Mouse (Mus musculus) kidney, embryonic 14.5 days (tissue): ENCODE data around the gene Mymx. TPM values are rescaled to one million over a fixed set of nuclear protein-coding genes. Genes with fewer than 3 reads are reported as not detected.

Experiments
- ATAC-seq: fragments of 200-750 bp; cut with Nextera tagmentation; 2 replicates; pipeline ENCODE4 v1.8.0; 2017; ENCODE audit warnings: moderate number of reproducible peaks, mild to moderate bottlenecking, moderate TSS enrichment, moderate library complexity; ENCODE audit not compliant: low FRiP score, low TSS enrichment
- H3K27ac ChIP-seq: fragments of 300-500 bp; sonication (generic); 2 replicates; pipeline ENCODE4 v1.5.1; 2014; ENCODE audit warnings: low read depth, mild to moderate bottlenecking, low read length, moderate library complexity, mixed read lengths
- H3K27me3 ChIP-seq: fragments of 300-500 bp; sonication (generic); 2 replicates; pipeline ENCODE4 v1.6.1; 2014; ENCODE audit warnings: mild to moderate bottlenecking, low read length; ENCODE audit not compliant: control insufficient read depth, insufficient read depth
- H3K36me3 ChIP-seq: fragments of 300-500 bp; sonication (generic); 2 replicates; pipeline ENCODE4 v1.6.1; 2014; ENCODE audit warnings: low read length, mixed read lengths; ENCODE audit not compliant: control insufficient read depth, insufficient read depth
- H3K4me1 ChIP-seq: fragments of 300-500 bp; sonication (generic); 2 replicates; pipeline ENCODE4 v1.6.1; 2014; ENCODE audit warnings: low read length, mixed read lengths; ENCODE audit not compliant: control insufficient read depth, insufficient read depth
- H3K4me2 ChIP-seq: fragments of 300-500 bp; sonication (generic); replicated peaks from 2 replicates; pipeline ENCODE4 v1.6.1; 2014; ENCODE audit warnings: low read depth, mild to moderate bottlenecking, low read length
- H3K4me3 ChIP-seq: fragments of 300-500 bp; sonication (generic); 2 replicates; pipeline ENCODE4 v1.5.1; 2014; ENCODE audit warnings: mild to moderate bottlenecking, low read length
- H3K9ac ChIP-seq: fragments of 300-500 bp; sonication (generic); 2 replicates; pipeline ENCODE4 v1.6.1; 2014; ENCODE audit warnings: low read depth, mild to moderate bottlenecking, low read length, moderate library complexity
- H3K9me3 ChIP-seq: fragments of 300-500 bp; sonication (generic); 2 replicates; pipeline ENCODE4 v1.6.1; 2016; ENCODE audit warnings: low read length; ENCODE audit not compliant: control insufficient read depth
- WGBS: fragments of 180-500 bp; shearing (Covaris S2); extraction: QIAGEN DNeasy Blood & Tissue Kit; methylation state at CpG from one replicate; pipeline ENCODE4 v1.1.7; 2014; 5-methylcytosine and 5-hydroxymethylcytosine counted together
- polyA plus RNA-seq: library from polyadenylated mRNA; unstranded; fragments of >200 nt; fragmentation: Nextera tagmentation; extraction: Ambion mirVana; gene quantifications from 2 replicates; pipeline ENCODE4 v1.2.1, GENCODE M21; 2014

Gene Mymx
- polyA plus RNA-seq, 1 experiment from 2014 or later: 4.2 TPM

DNA sequence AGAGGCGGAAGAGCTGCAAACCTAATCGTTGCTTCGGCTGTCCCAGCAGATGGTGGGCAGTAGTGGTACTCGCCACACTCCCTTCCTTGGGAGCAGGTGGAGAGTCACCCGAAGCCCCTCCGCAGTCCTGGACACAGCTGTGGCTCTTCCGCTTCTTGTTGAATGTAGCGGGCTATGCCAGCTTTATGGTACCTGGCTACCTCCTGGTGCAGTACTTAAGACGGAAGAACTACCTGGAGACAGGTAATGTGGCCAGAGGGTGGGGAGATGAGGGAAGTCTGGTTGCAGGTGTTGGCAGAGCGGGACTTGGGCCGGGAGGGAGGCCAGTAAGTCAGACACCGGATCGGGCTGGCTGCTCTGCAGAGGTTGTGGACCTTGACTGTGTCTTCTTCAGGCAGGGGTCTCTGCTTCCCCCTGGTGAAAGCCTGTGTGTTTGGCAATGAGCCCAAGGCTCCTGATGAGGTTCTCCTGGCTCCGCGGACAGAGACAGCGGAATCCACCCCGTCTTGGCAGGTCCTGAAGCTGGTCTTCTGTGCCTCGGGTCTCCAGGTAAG, 37.3 kb downstream of the Mymx start:
- 12% methylated on average over 18 of the region's 18 CpGs for WGBS
- Histone ChIP-seq H3K36me3 (peaks cover 46% of the 10 kb centered on the region), H3K9me3 (no peaks in the 10 kb centered on the region), H3K27ac (peak overlapping the region; percentile 90; the same call in 1 of the 2 replicates), H3K4me1 (no peaks in the 10 kb centered on the region; the same call in 1 of the 2 replicates), H3K9ac (peak overlapping the region; percentile 89), H3K4me3 (peak overlapping the region; percentile 89), H3K27me3 (no peaks in the 10 kb centered on the region), H3K4me2 (peak overlapping the region; percentile 85)
- ATAC-seq: 0 out of 2 replicates have a peak, but pooled peaks have one; percentile 7

DNA sequence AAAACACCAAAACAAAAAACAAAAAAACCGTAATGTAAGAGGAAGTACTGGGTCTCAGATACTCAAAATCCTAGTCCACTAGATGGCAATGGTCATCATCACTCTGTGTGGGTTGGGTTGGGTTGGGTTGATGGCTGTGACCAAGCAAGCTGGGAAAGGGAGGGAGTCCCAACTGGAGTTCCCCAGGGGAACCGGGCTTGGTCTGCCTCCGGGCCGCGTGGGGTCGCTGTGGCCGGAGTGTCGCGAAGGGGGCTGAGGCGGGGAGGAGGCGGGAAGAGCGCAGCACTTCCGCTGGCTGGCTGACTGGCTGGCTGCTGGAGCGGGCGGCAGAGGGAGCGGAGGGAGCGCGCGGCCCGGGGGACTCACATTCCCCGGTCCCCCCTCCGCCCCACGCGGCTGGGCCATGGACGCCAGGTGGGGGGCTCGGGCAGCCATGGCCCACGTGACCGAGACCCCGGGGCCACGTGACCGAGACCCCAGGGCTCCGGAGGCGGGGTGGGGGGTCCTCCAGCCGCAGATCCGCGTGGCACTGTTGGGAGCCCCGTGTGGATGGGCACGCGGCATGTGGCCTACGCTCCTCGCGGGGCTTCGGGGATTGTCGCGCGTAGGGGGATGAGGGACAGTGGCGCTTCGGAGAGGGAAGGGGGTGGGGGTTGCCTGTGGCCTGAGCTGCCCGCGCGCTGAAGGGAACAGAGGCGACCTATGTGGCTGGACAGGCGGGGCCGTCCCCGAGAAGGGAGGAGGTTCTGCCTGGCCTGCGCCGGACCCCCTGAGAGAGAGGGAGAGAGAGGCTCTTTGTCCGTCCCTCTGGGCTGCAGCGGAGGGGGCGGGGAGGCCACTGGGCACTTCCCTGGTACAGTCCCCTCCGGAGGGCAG, 38.0 kb downstream of the Mymx start, which contains the start of gene Slc35b2:
TSS of gene Slc35b2 (plus strand) at position 220 of the 876 bp plus-strand sequence.
- peak; percentile 79 for ATAC-seq
- H3K9me3 ChIP-seq: no peaks in the 10 kb centered on the region
- WGBS: under 1% methylated on average over 47 of the region's 61 CpGs
- H3K27ac ChIP-seq: peak within 1 kb of the TSS; percentile 90
- H3K4me2 ChIP-seq: peak within 1 kb of the TSS; percentile 85
- peak within 1 kb of the TSS; percentile 89 for H3K9ac ChIP-seq
- peaks cover 39% of the 10 kb centered on the region for H3K36me3 ChIP-seq
- H3K4me1 ChIP-seq: no peaks in the 10 kb centered on the region; the same call in 1 of the 2 replicates
- H3K27me3 ChIP-seq: no peaks in the 10 kb centered on the region
- peak within 1 kb of the TSS; percentile 89 for H3K4me3 ChIP-seq

DNA sequence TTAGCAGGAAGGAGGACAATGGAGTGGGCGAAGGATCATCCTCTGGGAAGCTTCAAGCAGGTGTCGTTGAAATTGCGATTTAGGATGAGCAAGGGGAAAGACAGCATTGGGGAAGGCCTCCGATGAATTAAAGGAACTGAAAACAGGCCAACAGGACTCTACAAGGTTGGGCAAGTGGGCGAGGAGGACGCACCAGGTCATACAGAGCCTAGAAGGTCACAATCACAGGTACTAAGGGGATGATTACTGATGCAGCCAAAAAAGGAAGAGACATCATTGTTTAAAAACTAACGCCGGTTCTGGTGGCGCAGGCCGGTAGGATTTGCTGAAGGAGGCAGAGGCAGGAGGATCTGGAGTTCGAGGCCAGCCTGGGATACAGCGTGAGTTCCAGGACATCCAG, 38.7 kb downstream of the Mymx start:
- 78% methylated on average over 12 of the region's 12 CpGs for WGBS

DNA sequence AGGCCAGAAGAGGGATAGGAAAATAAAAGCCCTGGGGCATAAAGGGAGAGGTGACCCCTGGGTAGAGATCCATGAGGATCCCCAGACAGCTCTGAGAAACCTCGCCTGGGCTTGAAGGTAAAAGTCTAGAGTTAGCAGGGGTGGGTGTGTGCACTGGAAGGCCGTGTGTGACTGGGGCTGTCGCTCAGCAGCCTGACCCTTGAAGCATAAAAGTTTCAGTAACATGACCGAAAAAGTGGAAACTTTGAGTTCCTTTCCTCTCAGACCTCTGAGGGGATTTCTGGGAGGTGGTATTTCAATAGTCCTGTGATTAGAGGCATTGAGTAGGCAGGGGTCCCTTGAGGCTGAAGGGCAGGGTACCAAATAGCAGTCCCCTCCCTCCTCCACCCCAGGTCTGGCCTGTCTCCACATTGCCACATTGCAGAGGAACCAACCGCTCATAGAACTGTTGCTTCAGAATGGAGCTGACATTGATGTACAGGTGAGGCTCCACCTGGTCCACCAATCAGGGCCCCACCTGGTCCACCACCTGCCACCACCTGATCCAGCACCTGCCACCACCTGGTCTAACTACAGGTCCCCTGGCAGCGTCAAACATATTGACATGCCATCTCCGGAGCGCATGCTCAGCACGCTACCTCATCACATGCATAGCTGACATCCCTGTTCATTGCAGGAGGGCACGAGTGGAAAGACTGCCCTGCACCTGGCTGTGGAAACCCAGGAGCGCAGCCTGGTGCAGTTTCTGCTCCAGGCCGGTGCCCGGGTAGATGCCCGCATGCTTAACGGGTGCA, 42.0 kb downstream of the Mymx start:
- 87% methylated on average over 15 of the region's 15 CpGs for WGBS
- ATAC-seq: no peak
- no peak overlapping the region for H3K4me2 ChIP-seq
- no peaks in the 10 kb centered on the region for H3K9me3 ChIP-seq
- H3K4me3 ChIP-seq: no peak overlapping the region
- no peak overlapping the region for H3K9ac ChIP-seq
- H3K27ac ChIP-seq: no peak overlapping the region
- peaks cover 4% of the 10 kb centered on the region; the same call in 1 of the 2 replicates for H3K27me3 ChIP-seq
- peaks cover 8% of the 10 kb centered on the region; the same call in 1 of the 2 replicates for H3K4me1 ChIP-seq
- peaks cover under 1% of the 10 kb centered on the region; the same call in 1 of the 2 replicates for H3K36me3 ChIP-seq

More for the DNA sequence above, 38.7 kb downstream of the Mymx start:
- Histone ChIP-seq H3K36me3 (peaks cover 32% of the 10 kb centered on the region), H3K27me3 (no peaks in the 10 kb centered on the region), H3K4me3 (no peak overlapping the region), H3K4me1 (no peaks in the 10 kb centered on the region; the same call in 1 of the 2 replicates), H3K27ac (no peak overlapping the region), H3K9me3 (no peaks in the 10 kb centered on the region), H3K9ac (no peak overlapping the region), H3K4me2 (peak overlapping the region; percentile 85; the same call in 1 of the 2 replicates)
- ATAC-seq: no peak

DNA sequence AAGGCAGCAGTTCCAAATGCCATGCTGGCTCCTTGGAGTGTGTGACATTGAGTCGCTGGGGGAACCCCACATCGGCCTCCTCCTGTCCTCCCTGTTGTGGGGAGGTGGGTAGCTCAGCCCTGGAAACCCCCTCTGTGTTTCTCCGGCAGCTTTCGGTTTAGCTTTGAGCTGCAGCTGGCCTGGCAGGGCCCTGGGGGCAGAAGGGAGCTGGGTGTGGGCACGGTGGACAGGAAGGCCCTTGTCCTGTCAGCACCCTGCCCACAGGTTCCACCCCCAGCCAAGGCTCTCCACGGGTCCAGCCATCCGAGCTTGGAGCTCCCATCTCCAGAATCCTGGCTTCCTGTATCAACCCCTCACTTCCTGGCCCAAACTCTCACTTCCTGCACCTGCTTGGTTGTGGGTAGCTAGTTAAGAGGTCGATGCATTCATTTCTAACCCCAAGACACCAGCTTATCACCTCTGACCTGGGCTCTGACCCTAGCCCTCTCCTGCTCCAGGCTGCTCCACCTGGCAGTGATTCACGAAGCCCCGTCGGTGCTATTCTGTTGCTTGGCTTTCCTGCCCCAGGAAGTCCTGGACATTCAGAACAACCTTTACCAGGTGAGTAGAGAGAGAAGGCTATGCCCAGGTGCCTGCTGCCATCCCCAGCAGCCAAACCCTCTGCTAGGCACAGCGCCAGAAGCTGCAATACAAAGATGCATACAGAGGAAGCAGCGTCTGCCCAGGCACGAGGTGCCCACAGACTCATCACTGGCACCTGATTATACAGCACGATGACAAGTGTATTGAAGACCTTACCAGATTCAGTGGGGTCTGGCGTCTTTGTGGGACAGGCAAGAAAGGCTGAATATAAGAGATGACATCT, 43.7 kb downstream of the Mymx start:
- Histone ChIP-seq H3K27ac (no peak overlapping the region), H3K36me3 (no peaks in the 10 kb centered on the region), H3K27me3 (peaks cover 7% of the 10 kb centered on the region; the same call in 1 of the 2 replicates), H3K4me3 (no peak overlapping the region), H3K4me2 (no peak overlapping the region; the same call in 1 of the 2 replicates), H3K9ac (peak overlapping the region; percentile 12; the same call in 1 of the 2 replicates), H3K4me1 (peaks cover 8% of the 10 kb centered on the region; the same call in 1 of the 2 replicates), H3K9me3 (no peaks in the 10 kb centered on the region)
- WGBS: 69% methylated on average over 16 of the region's 16 CpGs
- no peak for ATAC-seq

DNA sequence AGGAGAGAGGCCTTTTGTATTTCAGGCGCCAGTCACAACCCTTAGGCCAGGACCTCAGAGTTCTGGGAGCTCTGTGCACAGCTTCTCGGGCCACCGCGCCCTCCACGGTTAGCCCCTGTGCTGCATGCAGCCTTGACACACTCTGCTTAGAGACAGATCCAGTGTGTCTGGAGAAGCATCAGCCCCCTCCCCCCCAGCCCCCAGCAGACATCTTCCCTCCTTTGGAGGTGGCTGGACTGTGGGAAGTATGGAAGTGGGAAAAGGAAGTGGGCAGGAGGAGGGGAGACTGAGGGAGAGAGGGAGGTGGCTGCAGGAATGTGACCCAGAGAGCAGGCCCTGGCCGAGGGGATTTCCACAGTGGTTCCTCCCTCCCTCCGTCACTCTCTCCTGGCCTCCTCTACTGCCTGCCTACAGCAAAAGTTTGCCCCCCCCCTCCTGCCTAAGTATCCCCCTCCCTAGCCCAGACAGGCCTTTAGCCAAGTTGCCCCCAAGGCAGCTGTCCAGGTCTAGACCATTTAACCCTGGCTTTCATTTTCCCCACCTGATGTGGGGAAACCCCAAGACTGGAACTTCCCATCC, 44.6 kb downstream of the Mymx start:
- Histone ChIP-seq H3K27ac (no peak overlapping the region), H3K9ac (no peak overlapping the region), H3K9me3 (no peaks in the 10 kb centered on the region), H3K4me3 (no peak overlapping the region), H3K27me3 (peaks cover 7% of the 10 kb centered on the region; the same call in 1 of the 2 replicates), H3K36me3 (no peaks in the 10 kb centered on the region), H3K4me2 (no peak overlapping the region), H3K4me1 (peaks cover 8% of the 10 kb centered on the region; the same call in 1 of the 2 replicates)
- ATAC-seq: no peak
- WGBS: 69% methylated on average over 6 of the region's 7 CpGs

DNA sequence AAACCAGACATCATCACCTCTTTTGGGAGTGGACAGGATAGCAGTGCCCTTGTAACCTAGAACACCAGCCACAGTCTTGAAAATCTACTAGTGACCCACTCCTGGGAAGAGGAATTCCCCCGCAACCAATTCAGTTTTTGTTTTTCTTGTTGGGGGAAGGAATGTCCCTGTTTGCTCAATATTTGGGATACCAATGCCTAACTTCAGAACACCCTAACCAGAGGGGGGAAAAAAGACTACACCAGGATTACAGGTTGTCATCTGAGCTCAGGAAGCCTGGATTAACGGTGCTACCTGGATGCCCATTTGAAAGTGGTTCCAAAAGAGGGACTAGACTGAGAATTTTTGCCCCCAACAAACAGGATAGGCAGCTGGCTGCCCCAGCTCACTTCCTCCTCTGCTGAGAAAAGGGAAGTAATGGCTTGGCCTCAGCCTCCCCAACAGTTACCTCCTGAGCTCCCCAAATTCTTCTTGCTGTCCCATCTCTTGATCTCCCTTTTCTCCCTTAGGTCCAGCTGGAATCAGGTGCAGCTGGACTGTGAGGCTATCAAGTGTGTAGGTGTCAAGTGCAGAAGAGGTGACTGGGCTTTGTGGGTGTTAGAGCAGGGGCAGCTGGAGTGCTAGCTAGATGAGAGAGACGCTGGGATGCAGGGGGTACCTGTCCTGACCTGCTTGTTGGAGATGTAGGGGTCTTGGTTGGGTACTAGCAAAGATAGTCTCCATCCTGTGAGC, 45.2 kb downstream of the Mymx start:
- Histone ChIP-seq H3K36me3 (no peaks in the 10 kb centered on the region), H3K4me2 (peak overlapping the region; percentile 92), H3K27me3 (peaks cover 7% of the 10 kb centered on the region; the same call in 1 of the 2 replicates), H3K4me1 (peaks cover 8% of the 10 kb centered on the region; the same call in 1 of the 2 replicates), H3K9me3 (no peaks in the 10 kb centered on the region), H3K9ac (no peak overlapping the region), H3K4me3 (peak overlapping the region; percentile 59), H3K27ac (no peak overlapping the region)
- WGBS: 75% methylated on average over 3 of the region's 3 CpGs
- no peak for ATAC-seq
